Mouse (Mus musculus): Measurements from ENCODE around the gene Arhgap6. TPM values are rescaled to one million over a fixed set of nuclear protein-coding genes. Genes with fewer than 3 reads are reported as not detected.

Arhgap6 gene
- polyA plus RNA-seq, 1 experiment, result 1.9 TPM

DNA sequence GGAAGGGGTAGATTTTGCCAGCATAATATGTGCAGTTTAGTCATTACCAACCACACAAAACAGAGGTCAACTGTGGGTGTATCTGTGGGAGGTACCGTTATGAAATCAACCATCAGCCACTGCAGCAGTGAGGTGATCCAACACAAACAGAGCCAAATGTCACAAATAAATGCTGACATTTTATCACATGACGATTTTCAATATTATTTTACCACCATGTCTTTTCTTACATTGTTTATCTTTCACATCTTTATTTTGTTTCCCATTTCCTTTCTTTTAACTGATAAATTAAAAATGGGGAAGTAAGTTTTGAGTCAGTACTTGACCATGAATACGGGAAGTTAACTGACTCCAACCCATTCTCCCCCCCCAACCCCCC lies 328.9 kb downstream of the Arhgap6 start:
- peak overlapping the region; percentile 52 for H3K27ac ChIP-seq (replicated peaks; ENCODE audit: low read depth, low read length)
- H3K4me3 ChIP-seq (ENCODE audit: insufficient read depth, low read depth, low read length), result no peak overlapping the region
- H3K4me1 ChIP-seq (ENCODE audit: control insufficient read depth, insufficient read depth, insufficient read length, low read length), result no peaks in the 10 kb centered on the region

DNA sequence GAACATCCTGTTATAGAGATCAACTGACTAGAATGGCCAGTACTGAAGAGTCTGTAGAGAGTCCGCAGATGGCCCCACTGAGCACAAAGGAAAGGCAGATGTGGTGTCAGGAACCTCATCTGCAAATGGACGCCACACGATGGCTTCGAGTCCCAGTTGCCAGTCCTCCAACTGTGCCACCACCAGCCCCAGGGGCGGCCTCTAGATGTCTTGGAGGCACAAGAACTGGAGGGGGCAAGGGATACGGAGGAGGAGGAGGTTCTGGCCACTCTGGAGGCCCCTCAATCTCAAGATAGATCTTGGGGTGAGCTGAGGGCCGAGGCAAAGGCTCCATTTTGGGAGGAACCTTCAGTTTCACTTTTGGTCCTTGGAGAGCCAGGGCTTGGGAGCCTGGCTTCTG lies 344.9 kb downstream of the Arhgap6 start:
- Histone ChIP-seq H3K27ac (replicated peaks; ENCODE audit: low read depth, low read length) (no peak overlapping the region), H3K4me3 (ENCODE audit: insufficient read depth, low read depth, low read length) (no peak overlapping the region), H3K4me1 (ENCODE audit: control insufficient read depth, insufficient read depth, insufficient read length, low read length) (no peaks in the 10 kb centered on the region)

DNA sequence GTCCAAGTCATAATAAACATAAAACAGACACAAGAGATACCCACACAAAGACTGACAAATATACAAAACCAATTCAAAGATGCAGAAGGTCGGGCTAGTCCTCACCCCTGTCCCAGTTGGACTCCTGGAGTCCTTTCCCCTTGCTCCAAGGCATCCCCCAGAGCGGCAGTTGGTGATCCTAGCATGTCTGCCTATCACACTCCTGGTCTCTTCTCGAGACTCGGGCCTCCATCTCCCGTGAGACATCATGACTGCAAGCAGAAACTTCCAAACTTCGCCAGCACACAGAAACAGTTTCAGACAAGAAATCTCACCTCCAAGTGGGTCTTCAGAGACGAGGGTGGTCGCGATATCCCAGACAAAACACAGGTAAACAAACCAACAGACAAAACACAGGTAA lies 345.6 kb downstream of the Arhgap6 start:
- no peak overlapping the region for H3K27ac ChIP-seq (replicated peaks; ENCODE audit: low read depth, low read length)
- no peak overlapping the region for H3K4me3 ChIP-seq (ENCODE audit: insufficient read depth, low read depth, low read length)
- no peaks in the 10 kb centered on the region for H3K4me1 ChIP-seq (ENCODE audit: control insufficient read depth, insufficient read depth, insufficient read length, low read length)

DNA sequence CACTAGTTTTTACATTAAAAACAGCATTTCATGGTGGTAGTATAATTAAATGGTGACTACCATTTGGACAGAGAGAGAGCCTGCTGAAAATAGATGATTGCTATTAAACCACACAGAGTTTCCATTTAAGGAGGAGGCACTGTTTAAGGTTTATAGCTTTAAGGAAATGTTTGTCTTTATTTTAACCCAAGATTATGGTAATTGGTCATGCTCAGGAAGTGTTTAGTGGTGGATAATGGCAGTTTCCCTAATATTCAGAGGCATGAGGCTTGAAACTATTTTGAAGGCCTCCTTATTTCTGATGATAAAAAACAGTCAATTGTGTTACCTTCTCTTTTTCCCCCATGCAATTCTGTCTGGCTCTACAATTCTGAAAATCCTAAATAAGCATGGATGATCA lies 358.9 kb downstream of the Arhgap6 start:
- no peak overlapping the region for H3K4me3 ChIP-seq (ENCODE audit: insufficient read depth, low read depth, low read length)

DNA sequence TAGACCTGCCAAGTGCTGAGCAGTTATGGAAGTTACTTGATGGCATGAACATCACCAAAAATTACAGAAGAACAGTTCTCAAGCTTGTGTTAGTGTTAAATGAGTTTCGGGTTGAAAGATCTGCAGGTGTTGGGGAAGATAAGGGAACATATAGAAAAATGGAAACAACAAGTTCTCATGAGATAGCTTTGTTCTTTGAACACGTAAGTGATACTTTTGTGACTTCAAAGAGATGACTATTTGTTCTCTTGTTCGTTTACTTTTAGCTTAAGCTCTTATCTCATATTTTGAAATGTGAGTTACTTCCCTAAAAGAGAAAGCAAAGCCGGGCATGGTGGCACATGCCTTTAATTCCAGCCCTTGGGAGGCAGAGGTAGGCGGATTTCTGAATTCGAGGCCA lies 363.5 kb downstream of the Arhgap6 start:
- H3K4me1 ChIP-seq (ENCODE audit: control insufficient read depth, insufficient read depth, insufficient read length, low read length), result no peaks in the 10 kb centered on the region
- no peak overlapping the region for H3K27ac ChIP-seq (replicated peaks; ENCODE audit: low read depth, low read length)
- H3K4me3 ChIP-seq (ENCODE audit: insufficient read depth, low read depth, low read length), result no peak overlapping the region

More for the DNA sequence above, 358.9 kb downstream of the Arhgap6 start:
- H3K27ac ChIP-seq (replicated peaks; ENCODE audit: low read depth, low read length), result no peak overlapping the region
- no peaks in the 10 kb centered on the region for H3K4me1 ChIP-seq (ENCODE audit: control insufficient read depth, insufficient read depth, insufficient read length, low read length)

DNA sequence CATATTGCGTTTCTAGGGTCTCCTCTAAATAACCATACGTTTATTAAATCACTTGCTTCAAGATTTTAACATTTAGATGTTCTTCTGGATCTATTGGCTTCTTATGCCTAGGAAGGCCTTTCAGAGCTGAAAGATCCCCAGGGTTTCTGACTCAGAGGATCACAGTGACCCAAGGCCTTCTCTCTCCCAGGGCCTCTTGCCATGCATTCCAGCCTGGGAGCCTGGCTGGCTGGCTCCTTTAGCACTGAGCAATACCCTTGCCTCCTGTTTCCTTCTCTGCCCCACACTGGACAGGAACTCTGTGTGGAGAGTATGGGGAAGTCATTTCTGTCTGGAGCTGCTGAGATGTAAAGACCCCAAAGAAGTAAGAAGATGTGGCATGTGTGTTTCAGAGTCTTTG lies 376.1 kb downstream of the Arhgap6 start:
- Histone ChIP-seq H3K4me3 (ENCODE audit: insufficient read depth, low read depth, low read length) (no peak overlapping the region), H3K4me1 (ENCODE audit: control insufficient read depth, insufficient read depth, insufficient read length, low read length) (no peaks in the 10 kb centered on the region), H3K27ac (replicated peaks; ENCODE audit: low read depth, low read length) (peak overlapping the region; percentile 45; the same call in 1 of the 2 replicates)

DNA sequence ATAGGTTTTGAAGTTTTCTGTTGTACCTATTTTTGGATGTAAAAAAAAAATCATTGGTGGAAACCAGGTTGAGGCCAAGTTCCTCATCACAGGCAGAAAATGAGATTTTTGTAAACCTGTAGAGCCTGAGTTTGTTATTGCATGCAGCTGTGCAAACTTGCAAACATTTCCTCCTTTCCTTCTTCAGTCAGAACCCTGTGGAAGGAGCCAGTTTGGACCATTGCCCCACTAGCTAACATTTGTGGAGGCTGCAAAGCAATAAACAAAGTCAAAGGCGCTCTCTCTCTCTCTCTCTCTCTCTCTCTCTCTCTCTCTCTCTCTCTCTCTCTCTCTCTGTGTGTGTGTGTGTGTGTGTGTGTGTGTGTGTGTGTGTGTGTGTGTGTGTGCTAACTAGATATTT lies 378.9 kb downstream of the Arhgap6 start:
- Histone ChIP-seq H3K27ac (replicated peaks; ENCODE audit: low read depth, low read length) (no peak overlapping the region), H3K4me3 (ENCODE audit: insufficient read depth, low read depth, low read length) (no peak overlapping the region), H3K4me1 (ENCODE audit: control insufficient read depth, insufficient read depth, insufficient read length, low read length) (no peaks in the 10 kb centered on the region)

DNA sequence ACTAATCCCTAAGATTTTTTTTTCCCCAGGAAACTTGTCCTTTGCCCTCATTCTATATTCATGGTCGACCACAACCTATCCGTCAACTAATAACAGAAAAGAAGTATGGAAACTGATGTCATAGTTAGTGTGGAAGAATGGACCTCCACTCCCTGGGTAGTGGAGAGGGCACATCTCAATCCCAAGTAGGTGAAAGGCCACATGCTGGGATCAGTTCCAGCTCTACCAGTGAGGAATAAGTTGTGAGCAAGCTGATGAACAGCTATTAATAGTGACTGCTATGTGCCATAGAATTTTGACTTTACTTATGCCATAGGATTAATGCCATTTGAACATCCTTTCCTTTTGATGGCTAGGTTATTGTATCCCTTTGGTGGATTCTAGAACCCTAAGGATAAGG lies 383.7 kb downstream of the Arhgap6 start:
- H3K27ac ChIP-seq (replicated peaks; ENCODE audit: low read depth, low read length), result no peak overlapping the region
- no peak overlapping the region for H3K4me3 ChIP-seq (ENCODE audit: insufficient read depth, low read depth, low read length)
- no peaks in the 10 kb centered on the region for H3K4me1 ChIP-seq (ENCODE audit: control insufficient read depth, insufficient read depth, insufficient read length, low read length)

DNA sequence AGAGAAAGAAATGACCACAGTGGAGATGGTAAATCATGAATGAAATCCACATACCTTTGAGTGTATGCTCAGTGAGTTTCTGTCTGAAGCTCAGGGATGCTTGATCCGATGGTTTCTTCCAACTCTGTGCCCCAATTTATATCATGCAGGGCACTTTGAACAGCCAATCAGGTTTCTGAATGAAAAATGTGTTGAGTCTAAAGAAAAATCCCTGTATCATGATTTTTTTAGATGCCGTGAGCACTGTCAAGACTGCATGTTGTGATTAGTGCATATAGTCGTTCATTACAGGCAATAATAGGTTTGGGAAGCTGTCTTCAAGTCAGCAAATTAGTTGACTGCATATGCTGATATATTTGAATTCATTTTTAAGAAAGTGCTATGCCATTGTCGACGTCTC lies 392.2 kb downstream of the Arhgap6 start, which contains the start of gene Amelx:
Amelx (minus strand) TSS at position 101 of the 400 bp plus-strand sequence.
- Histone ChIP-seq H3K27ac (replicated peaks; ENCODE audit: low read depth, low read length) (no peak within 1 kb of the TSS), H3K4me3 (ENCODE audit: insufficient read depth, low read depth, low read length) (no peak within 1 kb of the TSS), H3K4me1 (ENCODE audit: control insufficient read depth, insufficient read depth, insufficient read length, low read length) (no peaks in the 10 kb centered on the region)

DNA sequence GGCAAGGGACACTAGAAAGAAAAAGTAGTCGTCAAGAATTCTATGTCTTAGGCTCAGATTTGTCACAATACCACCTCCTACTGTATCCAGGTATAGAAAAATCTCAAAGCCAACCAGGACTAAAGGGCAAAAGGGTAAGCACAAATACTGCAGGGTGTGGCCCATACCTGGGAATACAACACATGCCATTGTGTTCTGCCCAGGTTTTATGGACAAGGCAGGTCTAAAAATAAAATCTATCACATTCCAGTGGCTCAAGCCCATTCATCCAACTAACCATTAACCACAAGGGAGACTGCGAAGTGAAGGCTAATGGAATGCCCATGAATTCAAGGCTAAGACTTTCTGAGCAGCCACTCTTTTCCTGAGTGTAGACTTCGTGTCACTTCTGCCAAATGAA lies 415.1 kb downstream of the Arhgap6 start:
- Histone ChIP-seq H3K27ac (replicated peaks; ENCODE audit: low read depth, low read length) (no peak overlapping the region), H3K4me3 (ENCODE audit: insufficient read depth, low read depth, low read length) (no peak overlapping the region), H3K4me1 (ENCODE audit: control insufficient read depth, insufficient read depth, insufficient read length, low read length) (no peaks in the 10 kb centered on the region)

DNA sequence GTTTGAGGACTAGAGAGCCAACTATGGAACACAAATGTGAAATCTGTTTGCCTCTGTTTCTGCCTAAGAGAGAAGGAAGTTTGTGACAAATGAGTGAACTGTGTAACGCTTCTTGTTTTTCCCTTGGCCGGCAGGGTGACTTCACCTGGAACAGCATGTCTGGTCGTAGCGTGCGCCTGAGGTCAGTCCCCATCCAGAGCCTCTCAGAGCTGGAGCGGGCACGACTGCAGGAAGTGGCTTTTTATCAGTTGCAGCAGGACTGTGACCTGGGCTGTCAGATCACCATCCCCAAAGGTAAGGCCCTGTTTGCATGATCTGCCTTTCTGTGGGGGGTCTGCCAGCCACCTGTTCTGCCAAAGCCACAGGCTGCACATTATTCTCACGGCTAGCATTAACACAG lies 425.2 kb downstream of the Arhgap6 start:
- no peaks in the 10 kb centered on the region for H3K4me1 ChIP-seq (ENCODE audit: control insufficient read depth, insufficient read depth, insufficient read length, low read length)
- H3K27ac ChIP-seq (replicated peaks; ENCODE audit: low read depth, low read length), result no peak overlapping the region
- no peak overlapping the region for H3K4me3 ChIP-seq (ENCODE audit: insufficient read depth, low read depth, low read length)

DNA sequence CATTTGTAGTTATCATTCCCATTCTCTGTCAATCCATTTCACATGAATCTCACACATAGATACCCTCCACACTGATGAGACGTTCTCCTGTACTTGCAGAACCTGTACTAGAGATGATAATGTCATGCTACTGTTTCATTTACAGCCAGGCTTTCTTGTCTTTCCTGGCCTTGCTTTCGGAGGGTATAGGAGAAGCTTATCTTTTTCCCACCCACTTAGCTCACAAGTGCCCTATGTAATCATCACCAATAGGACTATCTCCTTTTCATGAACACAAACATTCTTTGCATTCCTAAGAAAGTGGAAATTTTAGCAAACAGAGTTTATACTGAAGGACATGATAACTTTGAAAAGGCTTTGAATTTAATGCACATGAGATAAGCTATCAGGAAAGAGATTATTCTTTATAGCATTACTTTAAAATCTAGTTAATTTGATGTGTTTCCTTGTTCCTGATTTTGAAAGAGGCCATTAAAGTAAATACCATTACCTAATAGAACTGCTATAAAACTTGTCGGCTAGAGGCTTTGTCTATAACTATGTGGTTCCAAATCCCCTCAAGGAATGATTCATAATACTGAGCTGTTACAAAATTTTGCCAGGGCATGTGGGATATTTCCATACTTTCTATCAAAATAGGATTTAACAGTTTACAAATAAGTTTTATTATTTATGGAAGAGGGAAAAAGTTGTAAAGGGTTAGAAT lies 427.6 kb downstream of the Arhgap6 start:
- no peak overlapping the region for H3K4me3 ChIP-seq (ENCODE audit: insufficient read depth, low read depth, low read length)
- no peaks in the 10 kb centered on the region for H3K4me1 ChIP-seq (ENCODE audit: control insufficient read depth, insufficient read depth, insufficient read length, low read length)
- no peak overlapping the region for H3K27ac ChIP-seq (replicated peaks; ENCODE audit: low read depth, low read length)

DNA sequence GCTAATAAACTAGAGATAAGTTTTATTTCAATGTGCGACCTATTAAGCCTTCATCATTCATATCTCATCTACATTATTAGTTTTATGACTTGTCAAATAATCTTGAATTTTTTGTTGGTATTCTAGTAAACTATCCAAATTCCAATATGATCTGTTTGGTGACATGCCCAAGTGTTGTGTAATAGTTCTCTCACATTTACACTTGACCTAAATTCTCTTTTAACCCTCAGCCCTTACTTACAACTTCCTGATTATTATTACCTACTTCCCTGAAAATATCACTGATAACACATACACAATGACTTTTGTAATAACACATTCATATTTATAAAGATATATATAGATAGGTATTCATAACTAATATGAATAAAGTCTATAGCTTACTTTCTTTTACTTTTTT lies 461.0 kb downstream of the Arhgap6 start:
- Histone ChIP-seq H3K4me3 (ENCODE audit: insufficient read depth, low read depth, low read length) (no peak overlapping the region), H3K27ac (replicated peaks; ENCODE audit: low read depth, low read length) (no peak overlapping the region), H3K4me1 (ENCODE audit: control insufficient read depth, insufficient read depth, insufficient read length, low read length) (no peaks in the 10 kb centered on the region; the same call in 1 of the 2 replicates)

DNA sequence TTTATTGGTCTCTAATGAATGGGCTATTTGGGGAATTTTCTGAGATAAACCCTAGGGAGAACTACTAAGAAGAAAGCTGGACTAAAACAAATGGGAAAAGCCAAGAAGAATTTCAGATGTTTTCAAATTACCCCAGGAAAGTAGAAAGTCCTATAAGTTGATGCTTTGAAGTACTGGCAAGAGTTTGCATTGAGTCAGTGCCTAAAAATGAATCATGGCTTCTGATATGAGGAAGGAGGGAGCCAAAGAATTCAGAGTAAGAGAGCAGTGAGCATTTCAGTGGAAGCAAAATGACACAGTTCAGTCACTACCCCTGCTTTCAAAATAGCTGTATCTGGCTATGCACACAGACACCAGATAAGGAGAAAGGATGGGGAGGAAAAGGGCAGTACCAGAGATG lies 461.8 kb downstream of the Arhgap6 start:
- Histone ChIP-seq H3K27ac (replicated peaks; ENCODE audit: low read depth, low read length) (no peak overlapping the region), H3K4me1 (ENCODE audit: control insufficient read depth, insufficient read depth, insufficient read length, low read length) (no peaks in the 10 kb centered on the region; the same call in 1 of the 2 replicates), H3K4me3 (ENCODE audit: insufficient read depth, low read depth, low read length) (no peak overlapping the region)

DNA sequence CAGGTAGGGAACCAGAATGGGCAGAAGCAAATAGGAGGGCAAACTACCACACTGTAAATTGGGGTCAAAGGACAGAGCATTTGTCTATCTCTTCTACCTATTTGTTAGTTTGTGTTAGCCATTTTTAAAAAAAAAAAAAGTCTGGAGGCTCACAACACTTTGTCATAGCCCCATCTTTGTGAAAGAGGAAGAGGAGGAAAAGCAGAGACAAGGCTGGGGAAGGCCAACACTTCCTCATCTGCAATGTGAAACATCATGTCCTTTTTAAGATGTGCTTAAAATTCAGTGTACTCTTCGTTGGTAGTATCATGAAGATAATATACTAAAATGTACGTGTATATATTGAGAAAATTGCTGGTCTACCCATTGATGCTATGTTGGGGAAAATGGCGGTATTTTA lies 466.1 kb downstream of the Arhgap6 start:
- Histone ChIP-seq H3K27ac (replicated peaks; ENCODE audit: low read depth, low read length) (no peak overlapping the region), H3K4me1 (ENCODE audit: control insufficient read depth, insufficient read depth, insufficient read length, low read length) (no peaks in the 10 kb centered on the region; the same call in 1 of the 2 replicates), H3K4me3 (ENCODE audit: insufficient read depth, low read depth, low read length) (no peak overlapping the region)

DNA sequence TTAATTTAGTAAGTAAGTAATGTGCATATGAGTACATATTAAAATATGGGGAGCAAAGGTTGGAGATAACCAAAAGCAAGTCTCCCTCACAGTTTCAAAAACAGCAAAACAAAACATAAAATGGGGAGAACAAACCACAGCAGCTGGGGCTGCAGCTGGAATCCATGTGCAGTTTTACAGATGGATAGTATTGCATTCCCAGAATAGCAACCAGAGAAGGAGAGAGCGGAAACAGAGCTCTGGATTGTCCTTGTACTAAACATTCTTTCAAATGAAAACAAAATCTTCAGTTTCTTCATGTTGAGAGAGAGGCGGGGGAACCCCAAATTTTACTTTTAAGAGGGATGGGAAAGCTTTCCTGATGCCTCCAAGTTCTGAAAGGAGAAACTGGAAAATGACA lies 467.3 kb downstream of the Arhgap6 start:
- no peaks in the 10 kb centered on the region; the same call in 1 of the 2 replicates for H3K4me1 ChIP-seq (ENCODE audit: control insufficient read depth, insufficient read depth, insufficient read length, low read length)
- H3K4me3 ChIP-seq (ENCODE audit: insufficient read depth, low read depth, low read length), result no peak overlapping the region
- no peak overlapping the region for H3K27ac ChIP-seq (replicated peaks; ENCODE audit: low read depth, low read length)
